Mouse (Mus musculus): ENCODE data around the gene Tex46.

- TF ChIP-seq CTCF (IDR thresholded peaks at IDR 0.05; ENCODE audit: extremely low read depth, insufficient read depth, low read length) (no peak), POLR2A (IDR thresholded peaks at IDR 0.05; ENCODE audit: extremely low read depth, insufficient read depth, low read length) (no peak)
Measured at GRCm38 (mm10) chr4:136636983-136637562, 26.8 kb downstream of the Tex46 start.

All from cortical plate, adult 2 months (tissue).